Mouse (Mus musculus) heart, adult 2 months (tissue): ENCODE data around the gene Cecr2.

Experiments used
- CTCF ChIP-seq: fragments of 200-600 bp; IDR thresholded peaks from 2 replicates; pipeline ENCODE4 v1.8.1; 2022; ENCODE audit warnings: antibody characterized with exemption, mild to moderate bottlenecking, moderate library complexity
- POLR2A ChIP-seq: fragments of 200-500 bp; IDR thresholded peaks from 2 replicates; pipeline ENCODE4 v1.6.1; 2011; ENCODE audit warnings: mild to moderate bottlenecking, low read depth, low read length, control low read depth; ENCODE audit not compliant: insufficient read depth

DNA sequence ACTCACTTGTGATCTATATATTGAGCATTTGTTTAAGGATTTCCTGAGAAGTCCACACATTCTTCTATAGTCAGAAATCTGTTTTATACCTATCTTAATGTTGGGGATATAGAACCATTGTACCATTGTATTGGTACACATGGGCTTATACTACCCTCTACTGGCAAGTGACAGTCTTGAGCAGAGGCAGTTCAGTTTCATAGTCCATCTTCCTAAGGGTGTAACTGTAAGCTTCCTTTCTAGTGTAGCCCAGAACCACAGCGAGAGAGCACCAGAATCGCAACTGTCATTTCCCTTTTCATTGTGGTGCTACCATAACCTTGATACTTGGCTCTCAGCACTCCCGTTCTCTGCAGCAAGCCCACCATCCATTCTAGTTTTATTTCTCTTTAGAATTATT, 70.4 kb downstream of the Cecr2 start:
- TF ChIP-seq POLR2A (no peak), CTCF (peak; percentile 94)
